In genomic region chr15:80215716-80216479, GRCm38 (mm10) we compare ENCODE assay signal across 10 mouse cellular contexts. TPM values are rescaled to one million over a fixed set of nuclear protein-coding genes. Genes with fewer than 3 reads are reported as not detected.
DNase-seq lines count a peak whose midpoint lies in the region; ATAC-seq lines count a peak whose summit lies in the region.
"Had no signal": no experiment of that assay in that cellular context is flagged by ENCODE, and none has a peak within 500 bp of the region (broad histone marks: within the 10 kb centered on the region; RNA-seq: fewer than 3 reads in every experiment).

No protein-coding gene starts in this region.

- no peak overlapping the region for H3K4me2 ChIP-seq in hindbrain, embryonic 12.5 days (replicated peaks)

- no peaks in the 10 kb centered on the region for H3K27me3 ChIP-seq in hindbrain, embryonic 10.5 days (ENCODE audit: insufficient read depth, poor library complexity, severe bottlenecking)
- no peaks in the 10 kb centered on the region for H3K27me3 ChIP-seq in hindbrain, embryonic 12.5 days

- 0 out of 2 replicates have a peak overlapping the region, but pooled peaks have one; percentile 40 for H3K27ac ChIP-seq in hindbrain, embryonic 10.5 days
- H3K27ac ChIP-seq in hindbrain, embryonic 12.5 days, result no peak overlapping the region

- no peaks in the 10 kb centered on the region for H3K9me3 ChIP-seq in hindbrain, embryonic 10.5 days
- no peaks in the 10 kb centered on the region for H3K9me3 ChIP-seq in hindbrain, embryonic 12.5 days (replicated peaks)

- H3K4me1 ChIP-seq in hindbrain, embryonic 10.5 days (replicated peaks), result peaks cover 22% of the 10 kb centered on the region
- H3K4me1 ChIP-seq in hindbrain, embryonic 12.5 days, result peaks cover 7% of the 10 kb centered on the region

- peaks cover 30% of the 10 kb centered on the region for H3K36me3 ChIP-seq in hindbrain, embryonic 10.5 days
- H3K36me3 ChIP-seq in hindbrain, embryonic 12.5 days, result peaks cover 33% of the 10 kb centered on the region

- no peak for DNase-seq in hindbrain, embryonic 10.5 days (ENCODE audit: low spot score)
- peak; percentile 13 to 45 for DNase-seq in spleen, adult 18-20 months
- DNase-seq in spleen, adult 12 weeks (ENCODE audit: low spot score), result no peak
- DNase-seq in adrenal gland, postnatal 25 days, result peak; percentile 43
- peak; percentile 39 for DNase-seq in lung, postnatal 14 days
- DNase-seq in ovary, postnatal 36 days (ENCODE audit: low spot score), result no peak

- H3K4me3 ChIP-seq in hindbrain, embryonic 10.5 days, result no peak overlapping the region
- H3K4me3 ChIP-seq in hindbrain, embryonic 12.5 days, result no peak overlapping the region

- no peak overlapping the region for H3K9ac ChIP-seq in hindbrain, embryonic 12.5 days

- no peak for ATAC-seq in hindbrain, embryonic 12.5 days (ENCODE audit: low FRiP score)
- no peak for ATAC-seq in inflammation-experienced regulatory T-cells, adult 6 months

- 17% methylated on average over 10 of the region's 10 CpGs for WGBS in hindbrain, embryonic 10.5 days
- WGBS in hindbrain, embryonic 12.5 days, result 18% methylated on average over 10 of the region's 10 CpGs

RNA-seq across cellular contexts. Expression of gene Mief1, which starts 17.9 kb away (rescaled TPM):
- 38.6 and 39.3 TPM in 2 replicates for polyA plus RNA-seq in hindbrain, embryonic 10.5 days (2016; fragmentation: Nextera tagmentation; extraction: Ambion mirVana)
- polyA plus RNA-seq in hindbrain, embryonic 12.5 days (2016; fragmentation: Nextera tagmentation; extraction: Ambion mirVana), result 41.3 and 43.8 TPM in 2 replicates
- total RNA-seq in adrenal gland, postnatal 25 days (2021), result 40.2 and 50.5 TPM in 2 replicates
- 10 to 100 TPM; 29.1 to 39.4 (median 34.2) TPM for polyA plus RNA-seq in inflammation-experienced regulatory T-cells, adult 6 months (2017; shearing (Covaris generic))

RNA-seq across cellular contexts. Expression of gene AC140267.1, which starts 19.7 kb away (rescaled TPM):
- polyA plus RNA-seq in hindbrain, embryonic 10.5 days (2016; fragmentation: Nextera tagmentation; extraction: Ambion mirVana), result not detected in 2 replicates
- not detected in 2 replicates for polyA plus RNA-seq in hindbrain, embryonic 12.5 days (2016; fragmentation: Nextera tagmentation; extraction: Ambion mirVana)
- 16.0 TPM in 1 of 2 replicates, not detected in the other for total RNA-seq in adrenal gland, postnatal 25 days (2021)
- polyA plus RNA-seq in inflammation-experienced regulatory T-cells, adult 6 months (2017; shearing (Covaris generic)), result 10 to 100 TPM in 1 of 3 experiments, not detected in 2; 10.7 TPM
- polyA plus RNA-seq: embryonic facial prominence, embryonic 14.5 days; neural tube, embryonic 14.5 days had no signal

RNA-seq across cellular contexts. Expression of gene Atf4, which starts 39.1 kb away (rescaled TPM):
- 111 TPM in 2 replicates for polyA plus RNA-seq in hindbrain, embryonic 10.5 days (2016; fragmentation: Nextera tagmentation; extraction: Ambion mirVana)
- 115 and 128 TPM in 2 replicates for polyA plus RNA-seq in hindbrain, embryonic 12.5 days (2016; fragmentation: Nextera tagmentation; extraction: Ambion mirVana)
- total RNA-seq in adrenal gland, postnatal 25 days (2021), result 194 and 214 TPM in 2 replicates
- 10 to 100 TPM; 78.7 to 96.6 (median 84.8) TPM for polyA plus RNA-seq in inflammation-experienced regulatory T-cells, adult 6 months (2017; shearing (Covaris generic))

RNA-seq across cellular contexts. Expression of gene Mgat3, which starts 42.4 kb away (rescaled TPM):
- 6.3 and 8.6 TPM in 2 replicates for polyA plus RNA-seq in hindbrain, embryonic 10.5 days (2016; fragmentation: Nextera tagmentation; extraction: Ambion mirVana)
- 12.0 and 12.2 TPM in 2 replicates for polyA plus RNA-seq in hindbrain, embryonic 12.5 days (2016; fragmentation: Nextera tagmentation; extraction: Ambion mirVana)
- 5.9 and 7.4 TPM in 2 replicates for total RNA-seq in adrenal gland, postnatal 25 days (2021)
- polyA plus RNA-seq in inflammation-experienced regulatory T-cells, adult 6 months (2017; shearing (Covaris generic)), result not detected

RNA-seq across cellular contexts. Expression of gene Rps19bp1, which starts 48.2 kb away (rescaled TPM):
- polyA plus RNA-seq in hindbrain, embryonic 10.5 days (2016; fragmentation: Nextera tagmentation; extraction: Ambion mirVana), result 67.4 TPM in 2 replicates
- 59.9 and 65.8 TPM in 2 replicates for polyA plus RNA-seq in hindbrain, embryonic 12.5 days (2016; fragmentation: Nextera tagmentation; extraction: Ambion mirVana)
- total RNA-seq in adrenal gland, postnatal 25 days (2021), result 36.2 and 37.9 TPM in 2 replicates
- polyA plus RNA-seq in inflammation-experienced regulatory T-cells, adult 6 months (2017; shearing (Covaris generic)), result 10 to 100 TPM; 19.9 to 24.4 (median 21.7) TPM

Comparison
In these comparisons a context has a peak if more than half of its experiments do, and no peak if none do; other contexts are left out.
1. DNase-seq: peak in spleen, adult 18-20 months (2 of 2), adrenal gland, postnatal 25 days (single experiment) and lung, postnatal 14 days (single experiment); none in hindbrain, embryonic 10.5 days (single experiment), spleen, adult 12 weeks (single experiment) and ovary, postnatal 36 days (single experiment).